Mouse (Mus musculus): ENCODE measurements around the gene Unc5c.

DNA sequence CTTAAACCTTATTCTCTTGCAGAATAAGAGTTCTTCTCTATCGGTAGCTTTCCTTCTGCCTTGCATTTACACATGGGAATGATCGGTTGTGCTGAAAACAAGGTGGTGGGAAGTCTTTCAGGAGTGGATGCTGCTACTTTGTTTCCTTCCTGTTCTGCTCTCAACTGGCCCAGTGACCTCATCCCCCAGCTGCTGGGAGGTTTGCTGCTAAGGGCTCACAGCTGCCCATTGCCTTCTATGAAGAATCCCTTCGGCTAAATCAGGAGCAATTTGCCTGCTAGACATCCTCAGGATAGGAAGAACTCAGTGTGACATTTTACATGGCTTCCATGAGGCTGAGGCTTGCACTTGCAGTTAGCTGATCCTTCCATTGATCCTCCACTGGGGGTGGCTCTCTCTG, 28.0 kb downstream of the Unc5c start:
- TF ChIP-seq CTCF (IDR thresholded peaks at IDR 0.05 in 2 of 3, conservative IDR thresholded peaks at IDR 0.05 in 1 of 3; ENCODE audit: control insufficient read depth in 1 of 3, insufficient read depth in 1 of 3, low read depth in 2 of 3, low read length in 3 of 3, poor library complexity in 1 of 3, severe bottlenecking in 1 of 3) (no peak), POLR2AphosphoS5 (IDR thresholded peaks at IDR 0.05; ENCODE audit: borderline replicate concordance, low read depth, low read length) (no peak), TCF12 (IDR thresholded peaks at IDR 0.05; ENCODE audit: low read depth, low read length) (no peak), ZKSCAN1 (IDR thresholded peaks at IDR 0.05; ENCODE audit: low read depth, low read length) (no peak), EP300 (IDR thresholded peaks at IDR 0.05; ENCODE audit: low read depth in 1 of 2, low read length in 2 of 2) (no peak), CHD2 (IDR thresholded peaks at IDR 0.05; ENCODE audit: low read length) (no peak), ETS1 (IDR thresholded peaks at IDR 0.05; ENCODE audit: low read depth, low read length) (no peak), USF1 (IDR thresholded peaks at IDR 0.05; ENCODE audit: low read depth, low read length) (no peak), POLR2A (IDR thresholded peaks at IDR 0.05; ENCODE audit: control insufficient read depth in 1 of 2, insufficient read depth in 1 of 2, low read depth in 1 of 2, low read length in 2 of 2, poor library complexity in 1 of 2) (no peak), RAD21 (IDR thresholded peaks at IDR 0.05; ENCODE audit: low read depth, low read length) (no peak)
